Mouse (Mus musculus): ENCODE results near the gene Cenph.
"Not testable (repeated sequence)": the region's sequence is repeated elsewhere in the genome, so short reads cannot be mapped to it uniquely, and the experiment has no call there.

Cenph gene

GRCm38 (mm10) chr13:100775252-100776055 is at the start of gene Cenph:
Cenph (minus strand) TSS chr13:100775899.
- peak; percentile 87 for DNase-seq (ENCODE audit: low spot score)

GRCm38 (mm10) chr13:100824916-100825315 is 49.2 kb upstream of the Cenph start:
- no peak for DNase-seq (ENCODE audit: low spot score)

GRCm38 (mm10) chr13:100824306-100824705 is 48.6 kb upstream of the Cenph start:
- no peak for DNase-seq (ENCODE audit: low spot score)

- no peak for DNase-seq (ENCODE audit: low spot score)
Observed at GRCm38 (mm10) chr13:100823863-100824262, 48.2 kb upstream of the Cenph start.

GRCm38 (mm10) chr13:100814451-100814850 is 38.8 kb upstream of the Cenph start:
- no peak for DNase-seq (ENCODE audit: low spot score)

- no peak for DNase-seq (ENCODE audit: low spot score)
Observed at GRCm38 (mm10) chr13:100805776-100806175, 30.1 kb upstream of the Cenph start.

- no peak for DNase-seq (ENCODE audit: low spot score)
Observed at GRCm38 (mm10) chr13:100797171-100797570, 21.5 kb upstream of the Cenph start.

GRCm38 (mm10) chr13:100789083-100789482 is 13.4 kb upstream of the Cenph start:
- no peak for DNase-seq (ENCODE audit: low spot score)

GRCm38 (mm10) chr13:100788057-100788456 is 12.4 kb upstream of the Cenph start:
- not testable (repeated sequence) for DNase-seq (ENCODE audit: low spot score)

- DNase-seq (ENCODE audit: low spot score), result no peak
Observed at GRCm38 (mm10) chr13:100787316-100788010, 11.8 kb upstream of the Cenph start.

- peak; percentile 94 for DNase-seq (ENCODE audit: low spot score)
Observed at GRCm38 (mm10) chr13:100786414-100786867, 10.7 kb upstream of the Cenph start, which contains the start of gene Ccnb1. Ccnb1 (minus strand) TSS chr13:100786570.

GRCm38 (mm10) chr13:100785806-100786413 is 10.2 kb upstream of the Cenph start:
- DNase-seq (ENCODE audit: low spot score), result no peak

- no peak for DNase-seq (ENCODE audit: low spot score)
Observed at GRCm38 (mm10) chr13:100777491-100777890, 1.8 kb upstream of the Cenph start.

GRCm38 (mm10) chr13:100776710-100777109 is 1.0 kb upstream of the Cenph start:
- no peak for DNase-seq (ENCODE audit: low spot score)

GRCm38 (mm10) chr13:100776056-100776419 is 339 bp upstream of the Cenph start:
- DNase-seq (ENCODE audit: low spot score), result no peak

- no peak for DNase-seq (ENCODE audit: low spot score)
Observed at GRCm38 (mm10) chr13:100774704-100775103, 995 bp downstream of the Cenph start.

GRCm38 (mm10) chr13:100755329-100755728 is 20.4 kb downstream of the Cenph start:
- DNase-seq (ENCODE audit: low spot score), result no peak

- no peak for DNase-seq (ENCODE audit: low spot score)
Observed at GRCm38 (mm10) chr13:100754186-100754585, 21.5 kb downstream of the Cenph start.

- no peak for DNase-seq (ENCODE audit: low spot score)
Observed at GRCm38 (mm10) chr13:100753011-100753410, 22.7 kb downstream of the Cenph start.

- no peak for DNase-seq (ENCODE audit: low spot score)
Observed at GRCm38 (mm10) chr13:100752529-100752928, 23.2 kb downstream of the Cenph start.

- no peak for DNase-seq (ENCODE audit: low spot score)
Observed at GRCm38 (mm10) chr13:100751402-100751801, 24.3 kb downstream of the Cenph start.

GRCm38 (mm10) chr13:100750799-100751198 is 24.9 kb downstream of the Cenph start:
- DNase-seq (ENCODE audit: low spot score), result no peak

GRCm38 (mm10) chr13:100748638-100749037 is 27.1 kb downstream of the Cenph start:
- no peak for DNase-seq (ENCODE audit: low spot score)

Data from testis, postnatal 14 days (tissue).